Mouse (Mus musculus) lung, postnatal 0 days (tissue): ENCODE measurements around the gene Mrm1. TPM values are rescaled to one million over a fixed set of nuclear protein-coding genes. Genes with fewer than 3 reads are reported as not detected.

Experiments used
- ATAC-seq: fragments of 200-750 bp; cut with Nextera tagmentation; 2 replicates; pipeline ENCODE4 v1.8.0; 2017; ENCODE audit warnings: moderate library complexity
- DNase-seq: peaks from one replicate; pipeline ENCODE4 v3.0.0-alpha.2; 2016; ENCODE audit warnings: low spot score
- H3K27ac ChIP-seq: fragments of 300-500 bp; sonication (generic); 2 replicates; pipeline ENCODE4 v1.5.1; 2014; ENCODE audit warnings: antibody characterized with exemption, mild to moderate bottlenecking, low read length, mixed read lengths
- H3K27me3 ChIP-seq: fragments of 300-500 bp; sonication (generic); replicated peaks from 2 replicates; pipeline ENCODE4 v1.6.1; 2014; ENCODE audit warnings: low read length, mixed read lengths; ENCODE audit not compliant: insufficient read depth
- H3K36me3 ChIP-seq: fragments of 300-500 bp; sonication (generic); 2 replicates; pipeline ENCODE4 v1.6.1; 2014; ENCODE audit warnings: low read length, mixed read lengths; ENCODE audit not compliant: insufficient read depth
- H3K4me1 ChIP-seq: fragments of 300-500 bp; sonication (generic); 2 replicates; pipeline ENCODE4 v1.6.1; 2014; ENCODE audit warnings: antibody characterized with exemption, low read depth, low read length, mixed read lengths; ENCODE audit not compliant: insufficient read depth
- H3K4me2 ChIP-seq: fragments of 300-500 bp; sonication (generic); replicated peaks from 2 replicates; pipeline ENCODE4 v1.6.1; 2014; ENCODE audit warnings: low read depth, mild to moderate bottlenecking, low read length, moderate library complexity, mixed read lengths
- H3K4me3 ChIP-seq: fragments of 300-500 bp; sonication (generic); 2 replicates; pipeline ENCODE4 v1.5.1; 2014; ENCODE audit warnings: low read depth, low read length
- H3K9ac ChIP-seq: fragments of 300-500 bp; sonication (generic); replicated peaks from 2 replicates; pipeline ENCODE4 v1.6.1; 2014; ENCODE audit warnings: low read depth, mild to moderate bottlenecking
- H3K9me3 ChIP-seq: fragments of 300-500 bp; sonication (generic); 2 replicates; pipeline ENCODE4 v1.6.1; 2016; ENCODE audit warnings: low read length, mixed read lengths
- CTCF ChIP-seq: IDR thresholded peaks from 2 replicates; pipeline ENCODE4 v1.5.1; 2016; ENCODE audit warnings: antibody characterized with exemption, mild to moderate bottlenecking
- EP300 ChIP-seq: IDR thresholded peaks from 2 replicates; pipeline ENCODE4 v1.6.1; 2016; ENCODE audit warnings: antibody characterized with exemption, mild to moderate bottlenecking, control low read depth
- WGBS: fragments of 180-500 bp; shearing (Covaris S2); extraction: QIAGEN DNeasy Blood & Tissue Kit; methylation state at CpG from one replicate; pipeline ENCODE4 v1.1.7; 2014; 5-methylcytosine and 5-hydroxymethylcytosine counted together
- polyA plus RNA-seq: library from polyadenylated mRNA; unstranded; fragments of >200 nt; fragmentation: Nextera tagmentation; extraction: Ambion mirVana; gene quantifications from 2 replicates; pipeline ENCODE4 v1.2.1, GENCODE M21; 2015

Gene Mrm1
- polyA plus RNA-seq, 1 experiment from 2014 or later, result 5.3 TPM

DNA sequence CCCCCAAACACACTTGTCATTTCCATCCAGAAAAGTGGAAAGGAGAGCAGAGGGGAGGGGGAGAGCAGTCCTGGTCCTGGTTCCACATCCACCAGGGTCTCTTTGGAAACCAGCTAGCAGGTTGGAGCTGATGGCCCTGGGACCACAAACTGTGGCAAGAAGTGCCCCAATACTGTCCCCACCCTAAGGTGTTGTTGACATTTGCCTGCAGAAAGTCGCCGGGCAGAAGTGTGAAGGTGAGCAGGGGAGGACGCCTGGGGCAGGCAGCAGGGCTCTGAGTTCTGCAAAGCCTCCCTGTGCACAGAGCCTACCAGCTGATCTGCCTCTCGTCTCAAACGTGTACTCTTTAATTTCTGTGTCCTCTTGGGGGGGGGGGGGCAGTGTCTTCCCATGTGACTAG lies 54.2 kb downstream of the Mrm1 start:
- Histone ChIP-seq H3K27ac (no peak overlapping the region), H3K9me3 (no peaks in the 10 kb centered on the region), H3K4me3 (no peak overlapping the region), H3K36me3 (no peaks in the 10 kb centered on the region), H3K4me2 (no peak overlapping the region), H3K4me1 (no peaks in the 10 kb centered on the region), H3K27me3 (no peaks in the 10 kb centered on the region), H3K9ac (no peak overlapping the region)
- DNase-seq (no peak), ATAC-seq (no peak)
- 5% methylated on average over 5 of the region's 5 CpGs for WGBS
- TF ChIP-seq EP300 (no peak), CTCF (no peak)

DNA sequence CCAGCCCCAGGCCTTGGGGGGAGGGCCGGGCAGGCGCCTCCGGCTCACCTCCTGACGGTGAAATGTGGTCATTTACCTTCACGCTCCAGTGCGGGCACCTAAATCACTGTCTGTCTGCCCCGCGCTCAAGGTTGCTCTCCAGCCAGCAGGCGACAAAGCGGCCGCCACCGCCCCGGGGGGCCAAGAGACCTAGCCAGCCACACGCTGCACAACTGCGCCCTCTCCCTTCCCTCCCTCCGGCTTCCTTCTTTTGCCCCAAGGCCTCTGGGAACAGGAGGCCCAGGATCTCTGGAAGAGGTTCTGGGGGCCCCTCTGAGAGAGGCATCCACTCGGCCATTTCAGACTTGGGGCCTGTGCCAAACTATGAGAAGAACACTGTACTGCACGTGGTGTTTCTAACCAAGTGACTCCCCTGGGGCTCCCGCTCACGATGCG lies 54.8 kb downstream of the Mrm1 start:
- Histone ChIP-seq H3K36me3 (no peaks in the 10 kb centered on the region), H3K4me3 (no peak overlapping the region), H3K9me3 (no peaks in the 10 kb centered on the region), H3K27me3 (no peaks in the 10 kb centered on the region), H3K9ac (no peak overlapping the region), H3K4me1 (no peaks in the 10 kb centered on the region), H3K27ac (no peak overlapping the region), H3K4me2 (peak overlapping the region; percentile 35; the same call in 1 of the 2 replicates)
- TF ChIP-seq CTCF (no peak), EP300 (no peak)
- WGBS, result 5% methylated on average over 21 of the region's 21 CpGs
- ATAC-seq (no peak), DNase-seq (peak; percentile 9)

DNA sequence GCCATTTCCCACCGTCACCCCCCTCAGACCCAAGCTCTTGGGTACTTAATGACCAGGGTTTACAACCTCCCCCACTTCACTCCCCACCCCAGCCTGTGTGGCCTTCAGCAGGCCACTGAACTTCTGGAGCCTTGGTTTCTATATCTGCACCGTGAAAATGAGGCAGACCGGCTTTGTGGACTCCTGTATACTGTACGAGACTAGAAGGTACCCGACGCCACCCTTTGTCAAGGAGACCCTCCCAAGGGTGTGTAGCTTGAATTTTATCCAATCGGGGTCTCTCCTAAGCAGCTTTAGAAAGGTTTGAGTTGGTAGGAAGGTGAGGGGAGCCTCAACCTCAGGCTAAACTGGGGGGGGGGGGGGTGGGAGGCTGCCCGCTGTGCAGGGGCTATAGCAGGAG lies 55.2 kb downstream of the Mrm1 start:
- no peak overlapping the region for H3K4me3 ChIP-seq
- no peak for TF ChIP-seq EP300
- no peak for TF ChIP-seq CTCF
- DNase-seq, result no peak
- H3K36me3 ChIP-seq, result no peaks in the 10 kb centered on the region
- H3K9ac ChIP-seq, result no peak overlapping the region
- H3K9me3 ChIP-seq, result no peaks in the 10 kb centered on the region
- no peaks in the 10 kb centered on the region for H3K27me3 ChIP-seq
- no peak overlapping the region for H3K27ac ChIP-seq
- peak overlapping the region; percentile 35; the same call in 1 of the 2 replicates for H3K4me2 ChIP-seq
- ATAC-seq, result no peak
- H3K4me1 ChIP-seq, result no peaks in the 10 kb centered on the region
- WGBS, result 40% methylated on average over 8 of the region's 8 CpGs

Other genes starting within 250 kb of the Mrm1 start
- 9.1 and 9.3 TPM in 2 replicates for gene Dhrs11, start 9.5 kb upstream of the Mrm1 start, polyA plus RNA-seq
- 56.4 and 57.3 TPM in 2 replicates for gene Ggnbp2, start 51.3 kb upstream of the Mrm1 start, polyA plus RNA-seq
- gene Myo19, start 60.6 kb upstream of the Mrm1 start, polyA plus RNA-seq, result 2.6 and 3.3 TPM in 2 replicates
- gene Pigw, start 60.8 kb upstream of the Mrm1 start, polyA plus RNA-seq, result 1.1 and 1.5 TPM in 2 replicates
- 24.1 and 27.5 TPM in 2 replicates for gene Znhit3, start 96.9 kb upstream of the Mrm1 start, polyA plus RNA-seq
- gene Car4, start 138.3 kb upstream of the Mrm1 start, polyA plus RNA-seq, result 172 and 190 TPM in 2 replicates